Mouse (Mus musculus) testis, postnatal 10 days (tissue): ENCODE results near the gene Nbeal2.

Experiments used
- DNase-seq: peaks from one replicate; pipeline ENCODE4 v3.0.0; 2021; ENCODE audit warnings: low spot score

Nbeal2 gene

GRCm38 (mm10) chr9:110645219-110645618 lies 8.7 kb downstream of the Nbeal2 start:
- no peak for DNase-seq

DNA sequence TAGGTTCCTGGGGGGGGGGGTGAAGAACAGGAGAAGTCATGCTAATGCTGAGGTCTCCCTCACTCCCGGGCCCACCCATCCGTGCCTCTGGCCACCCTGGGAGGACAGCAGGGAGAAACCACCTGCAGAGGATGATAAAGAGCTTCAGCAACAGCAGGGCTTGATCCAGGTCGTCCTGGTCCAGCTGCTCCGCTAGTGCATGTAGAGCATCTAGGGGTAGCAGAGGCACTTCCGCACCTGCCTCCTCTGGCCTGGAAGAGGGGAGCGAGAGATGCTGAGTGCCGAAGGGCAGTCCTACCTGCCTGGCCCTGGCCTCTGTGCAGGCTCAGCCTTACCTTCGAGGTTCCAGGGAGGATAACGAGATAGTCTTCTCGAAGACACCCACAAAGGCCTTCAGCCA lies 9.7 kb downstream of the Nbeal2 start:
- no peak for DNase-seq

DNA sequence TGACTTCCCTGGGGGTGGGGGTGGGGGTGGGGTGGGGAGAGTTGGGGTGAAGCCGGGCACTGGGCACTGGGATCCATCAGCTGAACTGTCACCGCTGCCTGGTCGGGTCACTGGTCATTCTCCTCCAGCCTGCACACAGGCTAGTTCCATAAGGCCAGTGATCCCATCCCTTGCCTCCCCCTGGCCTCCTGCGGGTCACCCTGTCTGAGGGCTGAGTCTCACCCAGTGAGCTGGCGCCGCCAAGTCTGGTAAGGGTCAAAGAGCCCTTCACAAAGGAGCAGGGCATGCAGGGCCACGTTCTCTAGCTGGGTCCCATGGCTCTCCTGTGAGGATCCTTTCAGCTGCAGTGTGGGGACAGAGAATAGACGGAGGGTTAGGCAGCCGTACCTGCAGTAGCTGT lies 10.2 kb downstream of the Nbeal2 start:
- no peak for DNase-seq

DNA sequence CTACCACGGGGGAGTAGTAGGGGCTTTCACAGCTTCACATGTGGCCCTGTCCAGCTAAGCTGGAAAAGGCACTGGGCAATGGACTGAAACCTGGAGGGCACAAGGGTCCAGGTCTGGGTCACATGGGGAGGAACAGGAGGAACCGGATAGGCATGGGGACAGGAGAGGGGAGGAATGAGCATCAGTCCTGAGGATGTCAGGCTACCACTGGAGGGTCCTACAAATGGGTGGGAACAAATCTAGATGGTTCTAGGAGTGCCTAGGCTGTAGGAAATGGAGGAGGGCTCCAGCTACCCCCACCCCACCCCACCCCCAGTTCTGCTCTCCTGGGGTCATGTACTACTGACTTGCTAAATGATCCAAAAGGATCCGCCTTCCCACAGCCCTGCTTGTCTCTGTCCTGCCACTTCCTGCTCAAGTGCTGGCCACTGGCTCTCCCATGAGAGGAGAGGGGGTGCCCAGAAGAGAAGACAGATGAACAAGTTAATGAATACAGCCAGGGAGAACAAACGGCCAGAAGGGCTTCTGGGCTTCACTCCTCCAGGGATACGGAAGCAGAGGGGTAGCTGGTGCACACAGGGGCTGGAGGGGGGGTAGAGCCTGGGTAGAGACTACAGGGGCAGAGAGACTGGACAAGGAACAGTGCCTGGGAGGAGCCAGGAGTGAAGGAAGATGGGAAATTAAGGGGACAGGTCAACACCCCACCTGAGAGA lies 11.0 kb downstream of the Nbeal2 start:
- DNase-seq: no peak

GRCm38 (mm10) chr9:110641006-110641405 lies 13.0 kb downstream of the Nbeal2 start:
- no peak for DNase-seq

- no peak for DNase-seq
Observed at GRCm38 (mm10) chr9:110638611-110639021, 15.3 kb downstream of the Nbeal2 start.

- DNase-seq: peak; percentile 97
Observed at GRCm38 (mm10) chr9:110635225-110635624, 18.7 kb downstream of the Nbeal2 start.

DNA sequence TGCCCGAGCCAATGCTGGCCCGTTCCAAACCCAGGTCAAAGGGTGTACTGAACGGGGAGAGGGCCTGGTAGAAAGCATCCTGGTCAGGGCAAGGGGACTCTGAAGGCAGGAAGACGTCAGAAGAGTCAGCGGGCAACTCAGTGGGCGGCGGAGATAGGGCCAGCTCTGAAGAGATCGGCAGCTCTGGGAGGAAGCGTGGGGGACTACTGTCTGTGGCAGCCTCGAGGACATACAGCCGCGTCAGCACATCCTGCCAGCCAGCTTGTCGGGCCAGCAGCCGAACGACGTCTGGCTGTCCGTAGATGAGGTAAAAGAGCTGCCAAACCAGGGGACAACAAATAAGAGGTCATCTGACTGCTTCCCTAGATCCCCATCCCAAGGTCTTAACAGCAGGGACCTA lies 20.1 kb downstream of the Nbeal2 start:
- no peak for DNase-seq

DNA sequence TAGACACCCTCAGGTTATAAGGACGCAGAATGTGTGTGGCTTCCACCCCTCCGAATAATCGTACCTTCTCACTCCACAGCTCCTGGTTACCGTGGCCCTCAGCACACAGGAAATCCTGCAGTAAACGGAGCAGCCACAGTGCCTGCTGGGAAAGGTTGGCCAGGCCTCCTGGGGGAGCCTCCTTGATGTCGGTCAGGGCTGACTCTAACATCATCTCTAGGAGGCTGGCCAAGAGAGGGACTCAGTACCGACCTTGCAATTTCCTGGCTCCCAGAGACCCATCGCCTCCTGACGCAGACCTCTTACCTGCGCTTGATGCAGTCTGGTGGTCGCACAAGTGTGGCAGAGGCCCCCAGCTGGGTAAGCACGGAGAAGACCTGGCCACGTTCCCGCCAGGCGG lies 21.3 kb downstream of the Nbeal2 start:
- no peak for DNase-seq

- no peak for DNase-seq
Observed at GRCm38 (mm10) chr9:110631651-110632275, 22.2 kb downstream of the Nbeal2 start.

DNA sequence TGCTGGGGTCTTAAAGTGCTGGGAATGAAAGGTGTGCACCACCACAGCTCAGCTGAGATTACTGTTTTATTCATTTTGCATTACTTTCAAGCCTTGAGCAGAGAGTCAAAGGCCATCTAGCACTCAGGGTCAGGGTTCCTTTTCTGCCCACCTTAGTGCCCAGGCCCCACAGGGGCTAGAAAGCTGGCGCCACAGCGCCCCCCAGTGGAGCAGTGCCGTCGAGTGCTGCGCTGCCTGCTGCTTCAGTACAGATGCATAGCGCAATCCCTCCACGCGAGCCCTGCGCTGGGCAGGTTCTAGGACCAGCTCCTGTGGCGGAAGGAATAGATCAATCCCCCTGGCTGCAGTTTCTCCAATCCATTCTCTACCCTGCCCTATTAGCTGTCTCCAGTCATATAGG lies 22.8 kb downstream of the Nbeal2 start:
- peak; percentile 89 for DNase-seq

DNA sequence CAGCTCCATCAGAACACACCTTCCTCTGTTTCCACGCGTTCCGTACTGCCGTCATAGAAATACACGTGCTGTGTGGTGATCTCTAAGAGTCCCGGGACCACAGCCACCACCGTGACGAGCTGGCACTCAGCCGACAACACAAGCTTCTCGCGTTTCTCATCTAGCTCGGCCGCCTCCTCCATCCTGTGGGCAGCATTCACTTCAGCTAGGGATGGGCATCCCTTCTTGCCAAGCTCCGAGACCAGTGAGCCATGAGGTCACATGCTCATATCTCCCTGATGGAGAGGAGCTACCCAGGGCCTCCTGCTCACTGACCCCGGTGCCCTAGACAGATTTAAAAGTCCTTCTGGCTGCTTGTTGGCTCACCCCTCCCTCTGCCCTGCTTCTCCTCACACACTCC lies 23.8 kb downstream of the Nbeal2 start:
- DNase-seq: peak; percentile 50

- DNase-seq: no peak
Observed at GRCm38 (mm10) chr9:110625350-110625908, 28.5 kb downstream of the Nbeal2 start.

DNA sequence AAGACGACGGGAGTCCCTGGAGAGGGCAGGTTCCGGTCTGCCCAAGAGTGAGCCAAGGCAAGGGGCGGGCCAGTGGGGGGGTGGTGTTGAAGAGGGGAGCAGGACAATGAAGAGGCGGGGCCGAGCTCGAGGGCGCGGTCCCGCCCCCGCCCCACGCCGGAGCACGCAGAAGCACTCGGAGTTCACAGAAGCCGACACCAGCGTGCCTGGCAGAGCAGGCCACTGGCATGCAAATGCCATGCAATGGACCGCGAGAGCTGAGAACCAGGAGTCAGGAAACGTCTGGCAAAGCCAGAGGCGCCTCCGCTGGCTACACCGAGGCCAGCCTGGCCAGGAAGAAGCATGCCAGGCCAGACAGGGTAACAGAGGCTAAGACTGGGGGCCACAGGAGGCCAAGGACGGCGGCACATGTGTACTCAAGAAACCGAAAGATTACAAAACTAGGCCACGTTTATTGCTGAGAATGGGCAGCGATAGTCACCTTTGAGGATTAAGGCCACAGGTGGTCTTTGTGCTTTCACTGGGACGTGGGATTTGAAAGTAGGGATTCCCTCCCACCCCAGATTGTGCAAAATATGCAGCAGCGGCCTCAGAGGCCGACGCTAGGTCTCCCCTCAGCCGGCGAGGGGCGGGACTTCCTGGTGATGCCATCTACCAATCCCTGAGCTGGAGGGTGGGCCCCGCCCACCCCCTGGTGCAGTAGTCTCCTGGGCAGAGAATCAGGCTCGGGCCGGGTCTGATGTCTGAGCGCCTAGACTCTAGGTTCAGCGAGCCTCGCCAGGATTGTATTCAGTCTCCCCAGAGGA lies 29.4 kb downstream of the Nbeal2 start, which contains the start of gene Nradd:
TSS of gene Nradd (minus strand) at position 92 of the 806 bp plus-strand sequence.
- DNase-seq: peak; percentile 94

GRCm38 (mm10) chr9:110623416-110624195 lies 30.4 kb downstream of the Nbeal2 start:
- DNase-seq: peak; percentile 40

- no peak for DNase-seq
Observed at GRCm38 (mm10) chr9:110622621-110623219, 31.2 kb downstream of the Nbeal2 start.

DNA sequence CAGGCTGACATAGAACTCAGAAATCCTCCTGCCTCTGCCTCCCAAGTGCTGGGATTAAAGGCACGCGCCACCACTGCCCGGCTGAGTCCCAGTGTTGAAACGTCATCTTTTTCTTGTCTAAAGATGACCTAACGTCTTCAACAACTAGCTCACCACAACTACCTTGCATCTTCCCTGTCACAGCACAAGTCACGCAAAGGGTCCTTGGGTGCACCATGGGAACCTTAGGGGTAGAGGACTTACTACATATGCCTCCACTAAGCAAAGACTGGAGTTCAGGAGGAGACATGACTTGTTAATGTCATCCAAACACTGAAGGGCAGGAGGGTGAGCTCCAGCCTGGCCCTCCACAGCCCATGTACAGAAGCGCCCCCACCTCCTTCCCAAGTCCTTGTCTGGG lies 33.3 kb downstream of the Nbeal2 start:
- no peak for DNase-seq

- peak; percentile 53 for DNase-seq
Observed at GRCm38 (mm10) chr9:110620180-110620579, 33.8 kb downstream of the Nbeal2 start.

- DNase-seq: no peak
Observed at GRCm38 (mm10) chr9:110617081-110617480, 36.9 kb downstream of the Nbeal2 start.

- no peak for DNase-seq
Observed at GRCm38 (mm10) chr9:110611471-110611870, 42.5 kb downstream of the Nbeal2 start.

GRCm38 (mm10) chr9:110583521-110583920 lies 70.4 kb downstream of the Nbeal2 start:
- no peak for DNase-seq
